ENCODE assay signal across 9 mouse cellular contexts in the genomic region with DNA sequence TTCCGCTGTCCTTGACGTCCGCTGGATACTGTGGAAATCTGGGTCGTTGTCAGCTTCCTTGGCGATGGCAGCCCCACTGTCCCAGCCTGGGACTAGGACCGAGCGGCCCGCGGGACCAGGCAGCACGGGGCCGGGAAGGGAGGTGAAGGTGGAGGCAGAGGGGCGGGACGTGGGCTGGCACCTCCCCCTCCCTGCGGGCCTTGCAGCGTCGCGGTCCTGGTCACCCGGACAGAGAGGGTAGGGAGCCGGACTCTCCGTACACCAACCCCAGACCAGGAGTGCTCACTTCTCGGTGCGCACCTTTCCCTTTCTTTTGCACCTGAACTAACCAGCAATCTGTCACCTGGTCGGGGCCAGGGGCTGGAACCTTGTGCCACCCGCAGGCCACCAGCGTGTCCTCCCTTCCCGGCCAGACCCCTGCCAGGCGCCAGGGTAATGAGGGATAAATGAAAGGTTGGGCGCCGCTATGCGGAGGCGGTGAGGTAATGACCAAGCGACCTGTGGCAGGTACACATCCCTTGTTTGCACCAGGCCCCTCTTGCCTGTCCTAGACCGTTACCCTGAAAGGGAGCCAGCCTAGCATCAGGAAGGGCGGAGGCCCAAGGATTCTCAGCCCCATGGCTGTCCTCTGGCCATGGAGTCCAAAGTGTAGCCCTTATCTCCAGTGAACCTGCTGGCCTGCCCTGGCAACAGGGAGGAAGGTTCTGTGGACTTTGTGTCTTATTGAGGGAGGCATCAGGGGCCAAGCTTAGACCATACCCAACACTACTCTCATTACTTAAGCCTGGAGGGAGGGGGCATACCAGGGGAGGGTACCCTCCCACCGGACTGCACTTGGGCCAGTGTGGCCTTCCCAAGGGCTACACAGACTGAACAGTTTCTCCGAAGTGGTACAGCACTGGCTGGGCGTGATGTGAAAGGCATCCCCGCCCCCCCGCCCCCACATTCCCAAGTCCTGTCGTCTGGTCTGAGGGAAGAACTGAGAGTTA. TPM values are rescaled to one million over a fixed set of nuclear protein-coding genes. Genes with fewer than 3 reads are reported as not detected.
DNase-seq lines count a peak whose midpoint lies in the region; ATAC-seq and TF ChIP-seq lines count a peak whose summit lies in the region.
"Had no signal": no experiment of that assay in that cellular context is flagged by ENCODE, and none has a peak within 500 bp of the region (broad histone marks: within the 10 kb centered on the region; RNA-seq: fewer than 3 reads in every experiment).

A gene (minus strand): TSS at position 422 of the 989 bp plus-strand sequence.

- H3K27me3 ChIP-seq in intestine, embryonic 16.5 days (replicated peaks; ENCODE audit: control insufficient read depth, insufficient read depth, low read length), result peaks cover 12% of the 10 kb centered on the region; the same call in 1 of the 2 replicates
- peaks cover 22% of the 10 kb centered on the region for H3K27me3 ChIP-seq in liver, embryonic 14.5 days (ENCODE audit: control insufficient read depth, insufficient read depth, low read length)
- peaks cover 35% of the 10 kb centered on the region for H3K27me3 ChIP-seq in neural tube, embryonic 14.5 days (ENCODE audit: control insufficient read depth, insufficient read depth, low read length)

- no peak for TF ChIP-seq CTCF in liver, embryonic 14.5 days (IDR thresholded peaks at IDR 0.05; ENCODE audit: low read depth)

- TF ChIP-seq EP300 in liver, embryonic 14.5 days (IDR thresholded peaks at IDR 0.05; ENCODE audit: low read depth), result no peak

- peaks cover 39% of the 10 kb centered on the region for H3K4me1 ChIP-seq in intestine, embryonic 16.5 days (ENCODE audit: control insufficient read depth, insufficient read depth, low read length)
- H3K4me1 ChIP-seq in liver, embryonic 14.5 days (replicated peaks; ENCODE audit: control insufficient read depth in 2 of 2, insufficient read depth in 2 of 2, low read length in 1 of 2), result peaks cover 0 to 3% of the 10 kb centered on the region in 2 experiments; a peak in 2 of 4 replicates
- H3K4me1 ChIP-seq in neural tube, embryonic 14.5 days (ENCODE audit: control insufficient read depth, insufficient read depth, low read length), result peaks cover 10% of the 10 kb centered on the region

- peak within 1 kb of the TSS; percentile 73 for H3K4me2 ChIP-seq in intestine, embryonic 16.5 days (ENCODE audit: low read depth, low read length)
- peak within 1 kb of the TSS; percentile 54 for H3K4me2 ChIP-seq in liver, embryonic 14.5 days (ENCODE audit: low read depth)
- peak within 1 kb of the TSS; percentile 49 for H3K4me2 ChIP-seq in neural tube, embryonic 14.5 days (ENCODE audit: low read depth, low read length)

- H3K27ac ChIP-seq in intestine, embryonic 16.5 days (ENCODE audit: low read length), result peak within 1 kb of the TSS; percentile 70
- no peak within 1 kb of the TSS for H3K27ac ChIP-seq in liver, embryonic 14.5 days
- no peak within 1 kb of the TSS for H3K27ac ChIP-seq in neural tube, embryonic 14.5 days (ENCODE audit: low read depth, low read length)

- 10% methylated on average over 39 of the region's 40 CpGs for WGBS in intestine, embryonic 16.5 days
- 9% methylated on average over 40 of the region's 40 CpGs for WGBS in liver, embryonic 14.5 days (ENCODE audit: insufficient replicate concordance)
- 11% methylated on average over 35 of the region's 40 CpGs for WGBS in neural tube, embryonic 14.5 days

- H3K9ac ChIP-seq in intestine, embryonic 16.5 days (ENCODE audit: low read depth, low read length), result peak within 1 kb of the TSS; percentile 65
- H3K9ac ChIP-seq in liver, embryonic 14.5 days (replicated peaks), result 0 out of 2 replicates have a peak within 1 kb of the TSS, but pooled peaks have one; percentile 23
- H3K9ac ChIP-seq in neural tube, embryonic 14.5 days (replicated peaks; ENCODE audit: low read depth, low read length), result peak within 1 kb of the TSS; percentile 39; the same call in 1 of the 2 replicates

- ATAC-seq in common myeloid progenitor, adult 5-6 weeks (replicated peaks; ENCODE audit: low read depth, poor library complexity, severe bottlenecking), result peak; percentile 28; the same call in 1 of the 2 replicates
- peak; percentile 79 for ATAC-seq in intestine, embryonic 16.5 days
- ATAC-seq in liver, embryonic 14.5 days (ENCODE audit: insufficient read depth), result peak; percentile 64
- 0 out of 2 replicates have a peak, but pooled peaks have one; percentile 5 for ATAC-seq in neural tube, embryonic 14.5 days (ENCODE audit: low read depth)

- H3K36me3 ChIP-seq in intestine, embryonic 16.5 days (ENCODE audit: control insufficient read depth, insufficient read depth, low read length), result no peaks in the 10 kb centered on the region
- H3K36me3 ChIP-seq in liver, embryonic 14.5 days (replicated peaks; ENCODE audit: control insufficient read depth, insufficient read depth, low read depth), result no peaks in the 10 kb centered on the region
- no peaks in the 10 kb centered on the region for H3K36me3 ChIP-seq in neural tube, embryonic 14.5 days (ENCODE audit: control insufficient read depth, insufficient read depth, low read length)

- intact Hi-C loops in gastrocnemius, postnatal 36 days (cut with DNase I), result no loop called here

- H3K9me3 ChIP-seq in intestine, embryonic 16.5 days (ENCODE audit: control insufficient read depth, low read length), result no peaks in the 10 kb centered on the region
- no peaks in the 10 kb centered on the region for H3K9me3 ChIP-seq in liver, embryonic 14.5 days (ENCODE audit: control insufficient read depth, low read length)
- no peaks in the 10 kb centered on the region for H3K9me3 ChIP-seq in neural tube, embryonic 14.5 days (ENCODE audit: control insufficient read depth, low read length)

- H3K4me3 ChIP-seq in intestine, embryonic 16.5 days (ENCODE audit: low read length), result peak within 1 kb of the TSS; percentile 52
- H3K4me3 ChIP-seq in liver, embryonic 14.5 days (ENCODE audit: insufficient read depth in 1 of 2, low read depth in 2 of 2, low read length in 2 of 2), result peak within 1 kb of the TSS; percentile 41 to 44
- H3K4me3 ChIP-seq in neural tube, embryonic 14.5 days (ENCODE audit: low read depth, low read length), result peak within 1 kb of the TSS; percentile 28

- DNase-seq in adrenal gland, postnatal 14 days, result peak; percentile 65
- no peak for DNase-seq in adrenal gland, adult 18-20 months (ENCODE audit: low spot score in 2 of 2)
- no peak for DNase-seq in liver, embryonic 14.5 days (ENCODE audit: low read depth in 3 of 3, low spot score in 3 of 3)
- DNase-seq in layer of hippocampus, adult 18-20 months (ENCODE audit: low spot score in 2 of 2), result no peak
- DNase-seq in gastrocnemius, postnatal 36 days, result no peak

RNA-seq across cellular contexts. Expression of the gene that starts here (rescaled TPM):
- 0.38 and 0.52 TPM in 2 replicates for total RNA-seq in adrenal gland, postnatal 14 days (2021)
- total RNA-seq in adrenal gland, adult 18-20 months (2021), result under 1 TPM in 1 of 2 experiments, not detected in 1; 0.13 TPM
- total RNA-seq in common myeloid progenitor, adult 5-6 weeks (2017), result not detected in 2 replicates
- polyA plus RNA-seq in intestine, embryonic 16.5 days (2015; fragmentation: Nextera tagmentation; extraction: Ambion mirVana), result 13.2 and 19.1 TPM in 2 replicates
- 0.39 and 0.48 TPM in 2 replicates for polyA plus RNA-seq in liver, embryonic 14.5 days (2012; rRNA removed)
- polyA plus RNA-seq in liver, embryonic 14.5 days (2014; fragmentation: Nextera tagmentation; extraction: Ambion mirVana), result 0.38 and 0.47 TPM in 2 replicates
- 0.09 and 0.13 TPM in 2 replicates for polyA plus RNA-seq in neural tube, embryonic 14.5 days (2014; fragmentation: Nextera tagmentation; extraction: Ambion mirVana)
- under 1 TPM; 0.13 to 0.17 TPM for total RNA-seq in layer of hippocampus, adult 18-20 months (2021)
- total RNA-seq in gastrocnemius, postnatal 36 days (2021), result not detected
- polyA plus RNA-seq: spleen, adult 2 months had no signal

Comparison
In these comparisons a context has a peak if more than half of its experiments do, and no peak if none do; other contexts are left out.
1. Peak in DNase-seq in adrenal gland, postnatal 14 days; RNA of the gene not detected or under 1 TPM.
2. Peak in ATAC-seq in common myeloid progenitor, adult 5-6 weeks; RNA of the gene not detected or under 1 TPM.
3. Peak in ATAC-seq, H3K4me3 ChIP-seq, H3K9ac ChIP-seq and H3K4me2 ChIP-seq in liver, embryonic 14.5 days; RNA of the gene not detected or under 1 TPM.
4. Peak in ATAC-seq, H3K4me3 ChIP-seq, H3K9ac ChIP-seq and H3K4me2 ChIP-seq in neural tube, embryonic 14.5 days; RNA of the gene not detected or under 1 TPM.
5. ATAC-seq: peak in every context shown above with its lines; median percentile 79 in intestine, embryonic 16.5 days; 64 in liver, embryonic 14.5 days; 28 in common myeloid progenitor, adult 5-6 weeks; 5 in neural tube, embryonic 14.5 days.